Mouse (Mus musculus) forebrain, embryonic 14.5 days (tissue): Measurements from ENCODE around the gene 1700113H08Rik. TPM values are rescaled to one million over a fixed set of nuclear protein-coding genes. Genes with fewer than 3 reads are reported as not detected.
A peak's percentile ranks its signal among the peaks of the same experiment; 100 is the strongest.

Experiments
- ATAC-seq: fragments of 200-750 bp; cut with Nextera tagmentation; 2 replicates; pipeline ENCODE4 v1.8.0; 2017; ENCODE audit warnings: mild to moderate bottlenecking, moderate library complexity
- DNase-seq: peaks from one replicate; pipeline ENCODE4 v3.0.0-alpha.2; 2015; ENCODE audit warnings: low spot score
- H3K27ac ChIP-seq: fragments of 300-500 bp; sonication (generic); 2 replicates; pipeline ENCODE4 v1.5.1; 2014; ENCODE audit warnings: low read depth, mild to moderate bottlenecking, control low read depth, low read length, moderate library complexity
- H3K27me3 ChIP-seq: fragments of 300-500 bp; sonication (generic); replicated peaks from 2 replicates; pipeline ENCODE4 v1.6.1; 2014; ENCODE audit warnings: low read length, control low read depth, mixed read lengths; ENCODE audit not compliant: control insufficient read depth, insufficient read depth
- H3K36me3 ChIP-seq: fragments of 300-500 bp; sonication (generic); 2 replicates; pipeline ENCODE4 v1.6.1; 2014; ENCODE audit warnings: low read length, control low read depth; ENCODE audit not compliant: control insufficient read depth, insufficient read depth
- H3K4me1 ChIP-seq: fragments of 300-500 bp; sonication (generic); 2 replicates; pipeline ENCODE4 v1.6.1; 2014; ENCODE audit warnings: antibody characterized with exemption, low read length, control low read depth; ENCODE audit not compliant: control insufficient read depth, insufficient read depth
- H3K4me2 ChIP-seq: fragments of 300-500 bp; sonication (generic); 2 replicates; pipeline ENCODE4 v1.6.1; 2014; ENCODE audit warnings: mild to moderate bottlenecking, control low read depth, low read length
- H3K4me3 ChIP-seq: fragments of 300-500 bp; sonication (generic); 2 replicates; pipeline ENCODE4 v1.5.1; 2014; ENCODE audit warnings: low read depth, low read length, control low read depth
- H3K9ac ChIP-seq: fragments of 300-500 bp; sonication (generic); 2 replicates; pipeline ENCODE4 v1.6.1; 2014; ENCODE audit warnings: mild to moderate bottlenecking, low read length, control low read depth, moderate library complexity
- H3K9me3 ChIP-seq: fragments of 300-500 bp; sonication (generic); replicated peaks from 2 replicates; pipeline ENCODE4 v1.6.1; 2016; ENCODE audit warnings: low read length, control low read depth, mixed read lengths; ENCODE audit not compliant: control insufficient read depth
- WGBS: fragments of 180-500 bp; shearing (Covaris S2); extraction: QIAGEN DNeasy Blood & Tissue Kit; methylation state at CpG from one replicate; pipeline ENCODE4 v1.1.7; 2014; 5-methylcytosine and 5-hydroxymethylcytosine counted together
- polyA plus RNA-seq: library from polyadenylated mRNA; unstranded; fragments of >200 nt; fragmentation: Nextera tagmentation; extraction: Ambion mirVana; gene quantifications from 2 replicates; pipeline ENCODE4 v1.2.1, GENCODE M21; 2014

The 1700113H08Rik gene
- polyA plus RNA-seq, 1 experiment from 2014 or later = not detected

DNA sequence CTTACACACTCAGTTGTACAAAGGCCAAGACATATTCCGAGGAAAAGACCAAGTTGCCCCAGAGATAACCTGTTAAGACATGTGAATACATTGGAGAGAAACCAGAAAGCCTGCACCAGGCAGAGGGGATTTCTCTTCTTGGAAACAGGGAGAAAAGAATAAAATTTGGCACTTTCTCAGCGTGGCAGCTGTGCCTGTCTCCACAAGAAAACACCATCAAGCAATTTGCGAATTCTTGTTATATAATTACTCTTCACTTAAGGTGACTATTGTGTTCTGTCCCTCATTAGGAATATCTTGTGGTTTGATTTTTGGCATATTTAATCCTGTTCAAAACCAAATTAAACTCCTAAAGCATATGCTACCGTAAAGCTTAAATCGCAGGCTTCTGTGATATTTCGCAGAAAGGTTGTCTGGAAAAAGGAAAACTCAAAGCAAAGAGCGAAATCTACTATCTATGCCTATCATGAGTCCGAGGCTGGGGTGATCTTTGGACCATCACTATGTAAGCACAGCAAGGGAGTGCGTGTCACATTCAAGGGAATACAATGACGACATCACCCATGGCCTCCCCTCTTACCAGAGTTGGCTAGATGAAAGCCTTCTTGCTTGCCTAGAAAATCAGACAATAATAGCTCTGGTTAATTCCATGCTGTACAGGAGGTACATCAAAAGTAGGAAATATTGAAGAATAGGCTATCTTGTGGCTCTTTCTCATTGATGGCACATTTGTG is 51.4 kb downstream of the 1700113H08Rik start:
- no peak overlapping the region for H3K27ac ChIP-seq
- DNase-seq (peak; percentile 92), ATAC-seq (peak; percentile 78)
- no peak overlapping the region for H3K4me3 ChIP-seq
- no peaks in the 10 kb centered on the region for H3K36me3 ChIP-seq
- no peaks in the 10 kb centered on the region for H3K9me3 ChIP-seq
- 32% methylated on average over 10 of the region's 10 CpGs for WGBS
- no peaks in the 10 kb centered on the region for H3K27me3 ChIP-seq
- no peak overlapping the region for H3K9ac ChIP-seq
- H3K4me2 ChIP-seq = no peak overlapping the region
- peaks cover 18% of the 10 kb centered on the region; the same call in 1 of the 2 replicates for H3K4me1 ChIP-seq

DNA sequence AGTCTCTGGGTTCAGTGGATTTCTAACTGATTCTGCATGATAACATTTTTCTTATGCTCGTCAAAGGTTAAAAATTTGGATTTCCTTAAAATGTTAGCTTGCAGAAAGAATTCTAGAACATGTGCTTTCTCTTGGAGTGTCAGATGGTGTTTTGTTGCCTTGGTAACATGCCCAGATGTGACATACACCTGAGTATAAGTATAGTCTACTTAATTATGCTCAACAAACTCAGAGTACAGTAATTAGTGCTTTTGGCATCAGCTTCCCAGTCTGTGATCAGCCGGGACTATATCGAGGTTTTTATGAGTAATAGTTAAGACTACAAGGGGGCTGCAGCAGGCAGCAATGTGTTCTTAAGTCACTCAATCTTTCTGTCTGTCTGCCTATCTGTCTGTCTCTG is 53.1 kb downstream of the 1700113H08Rik start:
- DNase-seq (peak; percentile 45), ATAC-seq (no peak)
- Histone ChIP-seq H3K27me3 (no peaks in the 10 kb centered on the region), H3K27ac (no peak overlapping the region), H3K4me1 (peaks cover 18% of the 10 kb centered on the region; the same call in 1 of the 2 replicates), H3K9ac (no peak overlapping the region), H3K36me3 (no peaks in the 10 kb centered on the region), H3K9me3 (no peaks in the 10 kb centered on the region), H3K4me3 (no peak overlapping the region), H3K4me2 (no peak overlapping the region)
- 49% methylated on average over 3 of the region's 3 CpGs for WGBS

DNA sequence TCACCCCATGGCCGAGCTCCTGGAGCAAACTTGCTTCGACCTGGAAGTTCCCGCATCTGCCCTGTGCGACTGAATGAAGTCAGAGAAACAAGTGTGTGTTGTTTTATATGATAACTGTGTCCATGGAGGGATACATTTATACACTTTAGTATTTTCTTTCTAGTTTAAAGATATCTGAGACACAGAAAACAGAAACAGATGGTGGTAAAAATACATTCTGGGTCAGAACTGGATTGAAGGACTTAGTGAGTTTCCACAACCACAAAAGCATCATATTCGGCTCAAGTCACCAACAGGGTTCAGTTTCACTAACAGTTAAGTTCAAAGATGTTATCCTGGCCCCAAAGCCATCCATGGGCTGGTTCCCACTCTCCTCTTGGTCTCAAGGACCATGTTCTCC is 67.2 kb downstream of the 1700113H08Rik start:
- DNase-seq = no peak
- H3K4me1 ChIP-seq = no peaks in the 10 kb centered on the region
- H3K27me3 ChIP-seq = no peaks in the 10 kb centered on the region
- 92% methylated on average over 5 of the region's 5 CpGs for WGBS
- H3K9ac ChIP-seq = no peak overlapping the region
- H3K9me3 ChIP-seq = no peaks in the 10 kb centered on the region
- H3K36me3 ChIP-seq = no peaks in the 10 kb centered on the region
- no peak overlapping the region for H3K4me2 ChIP-seq
- H3K27ac ChIP-seq = no peak overlapping the region
- no peak overlapping the region for H3K4me3 ChIP-seq
- ATAC-seq = no peak

DNA sequence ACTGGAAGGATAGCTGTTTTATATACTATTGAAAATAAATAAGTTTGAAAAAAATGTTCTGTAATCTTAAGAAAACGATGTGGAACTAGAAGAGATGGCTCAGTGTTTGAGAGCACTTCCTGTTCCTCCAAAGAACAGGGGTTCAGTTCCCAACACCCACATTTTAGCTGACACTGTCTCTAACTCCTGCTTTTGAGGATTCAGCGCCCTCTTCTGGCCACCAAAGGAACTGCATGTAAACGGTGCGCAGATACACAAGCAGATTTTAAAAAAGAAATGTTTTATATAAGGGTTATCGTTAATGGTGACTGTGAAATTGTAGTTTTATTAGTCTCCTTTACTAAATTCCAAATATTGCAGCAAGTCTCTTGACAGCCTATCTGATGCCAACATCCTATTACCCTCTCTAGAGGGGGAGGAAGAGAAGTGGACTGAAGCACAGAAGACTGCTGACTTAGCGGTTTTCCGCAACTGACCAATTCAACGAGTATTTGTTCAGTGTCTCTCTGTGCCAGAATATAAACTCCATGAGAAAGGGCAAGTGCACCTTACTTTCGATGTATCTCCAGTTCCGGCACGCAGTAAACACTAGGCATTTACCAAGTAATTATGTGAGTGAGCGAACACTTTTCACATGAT is 68.5 kb downstream of the 1700113H08Rik start:
- H3K36me3 ChIP-seq = no peaks in the 10 kb centered on the region
- WGBS = 86% methylated on average over 12 of the region's 12 CpGs
- no peaks in the 10 kb centered on the region for H3K27me3 ChIP-seq
- DNase-seq (no peak), ATAC-seq (no peak)
- H3K4me1 ChIP-seq = no peaks in the 10 kb centered on the region
- H3K4me3 ChIP-seq = no peak overlapping the region
- no peak overlapping the region for H3K27ac ChIP-seq
- H3K9ac ChIP-seq = no peak overlapping the region
- no peaks in the 10 kb centered on the region for H3K9me3 ChIP-seq
- no peak overlapping the region for H3K4me2 ChIP-seq

DNA sequence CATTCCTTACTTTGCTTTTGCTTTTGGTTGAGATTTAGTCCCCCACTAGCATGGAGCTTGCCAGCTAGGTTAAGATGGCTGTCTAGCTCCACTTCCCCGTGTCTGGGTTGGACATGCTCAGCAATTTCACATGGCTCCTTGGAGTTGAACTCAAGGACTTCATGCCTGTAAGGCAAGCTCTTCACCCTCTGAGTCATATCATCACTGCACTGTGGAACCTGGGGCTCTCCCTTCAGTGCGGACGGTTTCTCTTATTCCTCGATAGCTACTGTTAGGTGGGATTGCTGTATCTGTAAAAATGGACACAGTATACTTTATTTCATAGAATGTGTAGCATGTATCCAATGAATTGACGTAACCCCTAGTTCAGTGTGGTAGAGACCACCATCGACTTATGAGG is 93.2 kb downstream of the 1700113H08Rik start:
- H3K27ac ChIP-seq = no peak overlapping the region
- 0 out of 2 replicates have a peak, but pooled peaks cover 3% of the 10 kb centered on the region for H3K9me3 ChIP-seq
- no peak overlapping the region for H3K9ac ChIP-seq
- H3K4me3 ChIP-seq = no peak overlapping the region
- H3K36me3 ChIP-seq = no peaks in the 10 kb centered on the region
- 97% methylated on average over 6 of the region's 6 CpGs for WGBS
- H3K4me1 ChIP-seq = no peaks in the 10 kb centered on the region
- DNase-seq (no peak), ATAC-seq (no peak)
- no peak overlapping the region for H3K4me2 ChIP-seq
- no peaks in the 10 kb centered on the region for H3K27me3 ChIP-seq

DNA sequence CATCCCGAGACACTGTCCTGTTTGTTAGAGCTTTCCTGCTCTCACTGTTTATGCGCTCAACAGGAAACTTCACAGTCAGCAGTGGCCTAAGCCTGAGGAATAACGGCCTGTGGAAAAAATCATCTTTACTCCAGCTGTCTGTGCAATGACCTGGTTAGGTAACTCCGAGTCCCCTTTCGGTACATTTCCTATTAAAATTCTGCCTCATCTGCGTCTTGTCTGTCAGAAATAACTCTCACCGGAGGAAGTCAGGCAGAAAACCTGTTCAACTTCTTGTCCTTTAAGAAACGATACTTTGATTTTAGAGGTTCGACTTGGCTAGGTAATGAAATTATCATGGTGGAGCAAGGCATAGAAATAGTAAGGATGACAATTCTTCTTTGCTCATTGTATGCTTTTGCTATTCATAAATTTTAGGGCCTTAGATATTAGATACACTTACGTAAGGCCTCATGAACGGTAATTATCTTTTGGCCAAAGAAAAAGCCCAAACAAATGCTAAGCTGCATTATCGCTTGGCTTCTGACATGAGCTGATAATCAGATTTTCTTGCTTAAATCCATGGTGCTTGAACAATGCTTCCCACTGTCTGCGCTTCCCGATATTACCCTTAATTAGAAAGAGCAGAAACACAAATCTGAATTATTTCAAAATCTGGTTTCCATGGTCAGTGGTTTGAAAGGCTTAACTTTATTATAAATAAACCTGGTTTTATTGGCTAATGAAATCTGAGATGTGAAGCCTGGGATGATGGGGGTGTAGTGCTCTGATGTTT is 96.1 kb downstream of the 1700113H08Rik start:
- no peaks in the 10 kb centered on the region for H3K36me3 ChIP-seq
- no peaks in the 10 kb centered on the region for H3K27me3 ChIP-seq
- ATAC-seq = no peak
- H3K4me3 ChIP-seq = no peak overlapping the region
- 0 out of 2 replicates have a peak, but pooled peaks cover 3% of the 10 kb centered on the region for H3K9me3 ChIP-seq
- H3K9ac ChIP-seq = no peak overlapping the region
- H3K4me2 ChIP-seq = no peak overlapping the region
- DNase-seq = no peak
- WGBS = 84% methylated on average over 14 of the region's 14 CpGs
- H3K4me1 ChIP-seq = no peaks in the 10 kb centered on the region
- no peak overlapping the region for H3K27ac ChIP-seq

DNA sequence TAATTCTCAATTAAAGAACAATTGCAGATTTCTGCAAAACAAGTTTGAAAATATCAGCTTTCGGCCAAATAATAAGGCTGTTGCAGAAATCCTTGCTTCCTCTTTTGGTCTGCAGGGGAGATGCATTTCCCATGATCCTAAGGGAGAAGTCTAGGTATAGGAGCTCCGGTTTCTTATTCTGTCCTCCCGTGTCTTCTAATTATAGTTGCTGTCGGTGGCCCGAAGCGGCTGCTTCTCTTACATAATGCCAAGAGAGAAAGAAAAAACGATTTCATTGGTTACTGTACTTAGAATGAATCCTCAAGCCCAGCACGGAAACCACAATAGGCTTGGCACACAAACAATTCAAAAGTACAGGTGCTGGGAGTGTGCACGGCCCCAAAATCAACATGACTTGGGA is 101.9 kb downstream of the 1700113H08Rik start:
- no peak overlapping the region for H3K27ac ChIP-seq
- ATAC-seq = no peak
- DNase-seq = peak; percentile 2
- WGBS = 77% methylated on average over 9 of the region's 9 CpGs
- H3K36me3 ChIP-seq = no peaks in the 10 kb centered on the region
- H3K27me3 ChIP-seq = no peaks in the 10 kb centered on the region
- H3K9ac ChIP-seq = no peak overlapping the region
- no peaks in the 10 kb centered on the region for H3K4me1 ChIP-seq
- no peak overlapping the region for H3K4me2 ChIP-seq
- H3K9me3 ChIP-seq = no peaks in the 10 kb centered on the region
- no peak overlapping the region for H3K4me3 ChIP-seq

DNA sequence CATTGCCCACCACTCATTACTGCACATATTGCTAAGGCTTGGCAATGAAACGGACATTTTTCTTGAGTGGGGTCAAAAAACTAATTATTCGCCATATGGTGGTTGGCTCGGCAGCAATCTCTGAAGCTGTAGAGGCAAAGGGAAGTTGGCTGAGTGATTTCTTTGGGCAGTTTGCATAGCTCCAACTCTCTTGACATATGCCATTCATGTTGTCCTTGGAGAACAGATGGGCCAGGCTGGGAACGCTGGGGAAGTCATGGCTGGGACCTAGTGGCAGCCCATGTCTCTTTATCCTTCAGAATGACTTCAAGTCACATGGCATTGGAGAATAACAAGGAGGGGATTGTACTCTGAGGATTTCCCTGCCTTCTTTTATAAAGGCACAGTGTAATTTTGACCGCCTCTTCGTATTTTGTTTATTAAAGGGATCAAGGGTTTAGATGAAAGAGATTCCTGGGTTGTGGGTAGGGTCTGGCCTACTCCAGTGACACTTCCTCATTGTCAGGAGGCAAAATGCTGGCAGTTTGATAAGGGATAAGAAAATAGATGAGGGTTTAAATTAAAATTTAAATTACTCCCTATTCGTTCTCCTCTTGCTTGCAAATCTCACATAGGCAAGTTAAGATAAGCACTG is 138.4 kb downstream of the 1700113H08Rik start:
- Histone ChIP-seq H3K4me3 (no peak overlapping the region), H3K4me1 (no peaks in the 10 kb centered on the region), H3K27ac (no peak overlapping the region), H3K9me3 (no peaks in the 10 kb centered on the region), H3K27me3 (no peaks in the 10 kb centered on the region), H3K9ac (no peak overlapping the region), H3K36me3 (no peaks in the 10 kb centered on the region), H3K4me2 (no peak overlapping the region)
- 58% methylated on average over 7 of the region's 7 CpGs for WGBS
- DNase-seq (peak; percentile 50), ATAC-seq (no peak)
